Mouse (Mus musculus): ENCODE results near the gene Tsnaxip1. TPM values are rescaled to one million over a fixed set of nuclear protein-coding genes. Genes with fewer than 3 reads are reported as not detected.

The Tsnaxip1 gene
- total RNA-seq (2021) = not detected

DNA sequence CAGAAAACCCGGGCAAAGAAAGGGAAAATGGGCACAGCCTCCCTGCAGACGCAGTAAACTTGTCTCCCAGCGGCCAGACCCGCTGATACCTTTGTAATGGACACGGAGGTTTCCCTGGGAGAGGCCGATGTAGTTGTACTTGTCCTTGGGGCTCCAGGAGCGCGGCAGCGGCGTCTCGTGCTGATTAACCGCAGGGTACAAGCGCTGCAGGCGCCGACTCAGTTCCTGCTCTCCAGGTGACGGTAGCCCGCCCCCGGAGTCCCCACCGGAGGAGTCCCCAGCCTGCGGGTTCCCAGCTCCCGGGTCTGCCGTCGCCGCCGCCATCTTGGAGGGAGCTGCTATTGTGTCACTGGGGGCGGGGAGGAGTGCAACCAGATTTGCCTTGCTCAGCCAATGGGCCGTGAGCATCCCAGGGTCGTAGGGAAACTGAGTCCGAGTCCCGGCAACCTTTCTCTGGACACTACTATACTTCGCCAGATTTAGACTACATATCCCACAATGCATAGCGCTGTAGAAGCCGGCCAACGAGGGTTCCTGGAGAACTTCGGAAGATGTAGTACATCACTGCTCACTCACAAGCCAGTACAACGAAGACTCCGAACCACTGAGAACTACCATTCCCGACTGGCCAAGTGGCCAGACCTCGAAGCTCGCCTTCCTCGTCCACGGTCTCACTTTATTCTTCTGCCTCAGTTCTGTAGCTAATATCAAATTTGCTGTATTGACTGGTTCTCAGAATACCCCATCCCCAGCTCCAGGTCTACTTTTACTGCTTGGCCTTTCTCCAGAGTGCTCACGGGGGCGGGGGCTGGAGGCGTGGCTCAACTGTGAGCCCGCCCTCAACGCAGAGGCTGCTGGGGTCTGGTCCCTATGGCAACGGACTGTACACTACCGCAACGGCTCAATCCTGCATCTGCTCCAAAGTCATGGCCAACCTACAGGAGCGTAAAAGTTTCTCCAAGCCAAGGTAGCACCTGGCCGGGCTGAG is at the start of gene Tsnaxip1, which contains the start of gene Ranbp10:
Gene Tsnaxip1, plus strand, starts transcription at position 871 of the 988 bp plus-strand sequence.
Gene Ranbp10, minus strand, starts transcription at position 490 of the 988 bp plus-strand sequence.
- intact Hi-C loops (cut with DNase I) = loop anchor here (5.0 kb wide), 2 partner anchors 70 to 115 kb away; partner anchors contain the start of gene Gfod2
- DNase-seq (ENCODE audit: low spot score) = peak; percentile 97

DNA sequence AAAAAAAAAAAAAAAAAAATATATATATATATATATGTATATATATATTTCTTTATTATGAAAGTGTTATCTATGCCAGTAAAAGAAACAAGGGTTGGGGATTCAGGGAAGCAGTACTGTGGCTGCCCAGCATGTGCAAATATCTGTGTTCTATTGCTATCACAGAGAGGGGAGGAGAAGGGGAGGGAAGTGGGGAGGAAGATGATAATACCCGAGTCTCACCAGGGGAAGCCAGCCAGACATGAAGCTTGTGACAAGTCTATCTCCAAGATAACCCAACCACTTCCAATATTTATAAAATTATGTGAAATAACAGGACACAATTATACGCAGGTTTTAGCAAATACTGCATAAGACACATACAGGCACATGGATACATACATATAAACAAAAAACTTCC is 49.7 kb upstream of the Tsnaxip1 start:
- no peak for DNase-seq (ENCODE audit: low spot score)
- intact Hi-C loops (cut with DNase I) = no loop called here

DNA sequence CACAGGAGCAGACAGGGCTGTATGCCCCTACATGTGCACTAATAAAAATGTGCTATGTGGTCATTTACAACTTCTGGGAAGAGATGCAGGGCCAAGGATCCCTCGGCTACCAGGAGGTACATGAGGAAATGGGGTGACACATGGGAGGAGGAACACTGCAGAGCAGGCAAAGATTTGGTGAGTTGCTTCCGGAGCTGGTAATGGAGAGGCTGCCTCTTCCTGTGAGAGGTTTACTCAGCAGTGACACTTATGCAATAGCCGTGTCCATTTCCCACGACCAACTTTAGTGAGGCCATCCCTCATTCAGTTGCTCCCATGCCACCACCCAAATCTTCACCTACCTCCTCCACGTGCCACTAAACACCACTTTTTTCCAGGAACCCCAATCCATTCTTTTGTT is 47.2 kb upstream of the Tsnaxip1 start:
- DNase-seq (ENCODE audit: low spot score) = no peak
- intact Hi-C loops (cut with DNase I) = no loop called here

DNA sequence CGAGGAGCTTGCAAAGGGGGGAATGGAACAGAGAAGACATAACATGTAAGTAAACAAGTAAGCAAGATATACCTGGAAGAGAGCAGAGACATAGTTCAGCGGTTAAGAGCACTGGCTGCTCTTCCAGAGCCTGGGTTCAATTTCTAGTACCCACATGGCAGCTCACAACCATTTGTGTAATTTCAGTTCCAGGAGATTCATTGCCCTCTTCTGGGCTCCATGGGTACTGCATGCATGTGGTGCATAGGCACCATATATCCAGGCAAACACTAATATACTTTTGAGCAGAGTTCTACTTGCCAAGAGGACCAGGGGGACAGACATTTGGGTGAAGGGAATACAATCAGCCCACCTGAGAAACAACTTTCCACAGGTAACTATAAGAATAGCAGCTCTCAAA is 39.3 kb upstream of the Tsnaxip1 start:
- intact Hi-C loops (cut with DNase I) = loop anchor here (1.0 kb wide), 1 partner anchor 74 kb away; no protein-coding TSS in a partner anchor

DNA sequence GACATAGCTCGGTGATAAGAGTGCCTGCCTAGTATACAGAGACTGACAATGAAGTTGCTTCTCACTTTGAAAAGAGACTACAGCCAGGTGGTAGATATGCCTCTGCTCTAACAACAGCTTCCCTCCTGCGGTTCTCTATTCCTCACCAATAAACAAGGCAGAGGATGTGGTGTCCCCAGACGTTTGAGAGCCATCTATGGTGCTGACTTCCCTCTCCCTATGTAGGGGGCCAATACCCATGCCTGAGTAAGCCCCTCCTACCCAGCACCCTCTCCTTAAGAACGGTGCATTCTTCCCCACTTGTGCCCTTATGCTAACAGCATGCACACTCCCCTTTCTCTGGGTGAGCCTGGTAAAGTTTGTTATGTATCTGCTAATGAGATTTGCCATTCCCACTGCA is 38.6 kb upstream of the Tsnaxip1 start:
- no peak for DNase-seq (ENCODE audit: low spot score)
- intact Hi-C loops (cut with DNase I) = loop anchor here (1.0 kb wide), 1 partner anchor 75 kb away; no protein-coding TSS in a partner anchor

More for the DNA sequence above, 39.3 kb upstream of the Tsnaxip1 start:
- no peak for DNase-seq (ENCODE audit: low spot score)

DNA sequence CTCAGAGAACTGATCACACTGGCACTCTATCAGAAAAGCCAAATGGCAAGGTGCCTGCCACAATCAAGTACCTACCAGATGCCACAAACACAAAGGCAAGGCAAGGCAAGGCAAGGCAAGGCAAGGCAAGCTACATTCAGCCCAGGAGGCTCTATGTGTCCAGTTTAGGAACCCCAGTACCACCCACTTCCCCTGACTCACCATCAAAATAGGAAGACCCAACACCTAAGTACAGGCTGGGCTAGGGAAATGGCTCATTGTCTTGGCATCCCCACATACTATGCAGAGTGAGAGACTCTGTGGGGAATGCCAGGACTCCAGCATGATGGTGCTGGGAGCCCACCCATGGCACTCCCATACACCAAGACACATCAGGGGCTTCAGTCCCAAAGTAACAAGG is 37.9 kb upstream of the Tsnaxip1 start:
- intact Hi-C loops (cut with DNase I) = no loop called here
- DNase-seq (ENCODE audit: low spot score) = no peak

DNA sequence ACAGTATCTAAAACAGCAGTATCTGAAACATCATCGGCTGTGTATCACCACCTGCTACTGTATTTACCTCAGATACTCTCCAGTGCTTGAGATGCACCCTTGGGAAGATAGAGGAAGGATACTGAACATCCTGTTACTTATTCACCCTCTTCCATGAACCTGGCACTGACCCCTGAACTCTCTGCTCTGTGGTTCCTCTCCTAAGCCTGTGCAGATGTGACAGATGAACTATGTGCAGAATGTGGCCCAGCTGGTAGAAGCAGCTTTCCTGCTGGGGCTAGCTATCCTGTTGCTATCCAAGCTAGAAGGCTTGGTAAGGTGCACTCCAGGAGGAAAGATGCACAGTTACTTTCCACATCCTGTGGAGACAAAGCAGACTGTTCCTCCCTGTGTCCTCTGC is 34.2 kb upstream of the Tsnaxip1 start:
- DNase-seq (ENCODE audit: low spot score) = no peak
- intact Hi-C loops (cut with DNase I) = no loop called here

DNA sequence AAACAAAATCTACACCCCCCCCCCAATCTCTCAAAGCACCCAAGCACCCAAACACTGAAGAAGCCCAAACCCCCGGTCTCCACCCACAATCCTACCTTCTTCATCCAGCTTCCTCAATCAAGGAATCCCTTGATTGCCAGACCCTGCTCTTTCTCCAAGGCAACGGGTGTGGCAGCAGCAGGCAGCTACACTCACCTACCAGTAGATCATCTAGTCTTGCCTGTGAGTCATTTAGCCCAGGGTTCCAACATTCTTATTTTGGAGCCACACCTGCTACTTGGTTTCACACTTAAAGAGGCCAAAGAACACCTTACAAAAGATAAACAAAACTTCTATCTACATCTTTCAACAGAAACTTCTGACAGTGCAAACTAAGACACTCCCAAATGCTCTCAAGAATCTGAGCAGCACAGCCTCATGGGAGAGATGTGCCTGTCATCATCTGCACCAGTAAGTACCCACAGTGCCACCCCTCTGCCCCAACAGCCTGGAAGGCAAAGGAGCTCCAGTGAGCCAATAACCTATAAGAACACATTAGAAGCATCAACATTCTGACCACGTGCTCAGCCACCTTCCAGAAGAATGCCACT is 33.4 kb upstream of the Tsnaxip1 start:
- intact Hi-C loops (cut with DNase I) = no loop called here

DNA sequence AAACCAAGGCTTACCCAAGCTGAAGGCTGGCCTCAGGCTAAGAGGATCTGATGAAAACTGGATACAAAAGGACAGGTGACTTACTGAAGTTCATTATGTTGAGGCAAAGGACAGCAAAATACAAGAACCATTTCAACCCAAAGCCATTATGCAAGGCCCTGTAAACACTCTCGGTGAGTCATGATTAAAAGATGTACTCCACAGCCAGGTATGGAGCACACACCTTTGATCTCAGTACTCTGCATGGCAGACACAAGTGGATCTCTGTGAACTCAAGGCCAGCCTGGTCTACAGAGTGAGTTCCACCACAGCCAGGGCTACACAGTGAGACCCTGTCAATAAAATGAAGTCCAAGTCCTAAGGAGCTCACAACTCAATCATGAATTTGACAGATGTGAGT is 31.7 kb upstream of the Tsnaxip1 start:
- DNase-seq (ENCODE audit: low spot score) = no peak
- intact Hi-C loops (cut with DNase I) = no loop called here

More for the DNA sequence above, 33.4 kb upstream of the Tsnaxip1 start:
- no peak for DNase-seq (ENCODE audit: low spot score)

DNA sequence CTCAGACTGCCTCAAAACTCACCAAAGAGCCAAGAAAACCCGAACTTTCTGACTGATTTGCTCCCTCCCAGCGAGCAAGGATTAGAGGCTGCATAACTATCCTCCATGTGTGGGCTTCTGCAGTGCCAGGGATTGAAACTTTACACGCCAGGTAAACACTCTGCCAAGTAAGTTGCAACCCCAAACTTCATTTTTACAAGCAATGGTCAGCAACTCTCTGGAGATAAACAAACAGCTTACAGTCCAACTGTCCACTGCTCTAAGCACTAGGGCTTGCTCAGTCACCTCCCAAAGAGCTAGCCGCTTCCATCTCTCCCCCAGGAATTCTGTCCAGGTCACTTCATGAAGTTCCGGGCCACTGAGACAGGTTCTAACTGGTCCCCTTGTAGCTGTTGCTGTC is 29.1 kb upstream of the Tsnaxip1 start:
- intact Hi-C loops (cut with DNase I) = no loop called here
- DNase-seq (ENCODE audit: low spot score) = no peak

DNA sequence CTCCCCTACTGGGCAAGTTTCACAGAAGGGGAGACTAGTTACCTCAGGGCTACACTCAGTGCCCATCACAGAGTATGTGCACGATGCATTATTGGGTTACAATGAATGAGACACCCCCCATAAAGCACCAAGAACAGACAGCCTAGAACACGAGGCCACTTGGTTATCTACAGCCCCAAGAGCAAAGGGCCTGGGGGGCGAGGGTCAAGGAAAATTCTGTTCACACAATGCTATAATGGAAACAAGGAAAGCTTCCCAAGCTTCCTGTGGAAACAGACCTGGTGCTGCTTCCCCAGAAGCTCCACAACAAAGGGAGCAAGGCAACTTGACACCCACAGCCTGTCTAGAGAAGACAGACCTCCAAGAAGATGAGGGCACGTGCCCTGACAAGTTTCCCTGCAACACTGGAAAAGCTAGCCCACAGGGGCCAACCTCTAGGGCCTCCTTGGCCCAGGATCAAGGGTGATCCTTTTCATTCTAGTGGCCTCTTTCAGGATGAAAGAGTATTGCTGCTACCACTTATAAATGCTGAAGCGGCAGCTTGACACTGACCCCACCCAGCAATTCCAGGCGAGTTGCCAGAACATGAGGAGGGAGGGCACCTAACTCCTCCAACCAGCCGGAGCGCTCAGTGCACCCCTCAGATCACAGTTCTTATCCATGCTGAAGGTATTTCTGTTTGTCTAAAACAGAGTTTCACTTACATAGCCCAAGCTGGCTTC is 28.3 kb upstream of the Tsnaxip1 start:
- DNase-seq (ENCODE audit: low spot score) = peak; percentile 69
- intact Hi-C loops (cut with DNase I) = no loop called here

DNA sequence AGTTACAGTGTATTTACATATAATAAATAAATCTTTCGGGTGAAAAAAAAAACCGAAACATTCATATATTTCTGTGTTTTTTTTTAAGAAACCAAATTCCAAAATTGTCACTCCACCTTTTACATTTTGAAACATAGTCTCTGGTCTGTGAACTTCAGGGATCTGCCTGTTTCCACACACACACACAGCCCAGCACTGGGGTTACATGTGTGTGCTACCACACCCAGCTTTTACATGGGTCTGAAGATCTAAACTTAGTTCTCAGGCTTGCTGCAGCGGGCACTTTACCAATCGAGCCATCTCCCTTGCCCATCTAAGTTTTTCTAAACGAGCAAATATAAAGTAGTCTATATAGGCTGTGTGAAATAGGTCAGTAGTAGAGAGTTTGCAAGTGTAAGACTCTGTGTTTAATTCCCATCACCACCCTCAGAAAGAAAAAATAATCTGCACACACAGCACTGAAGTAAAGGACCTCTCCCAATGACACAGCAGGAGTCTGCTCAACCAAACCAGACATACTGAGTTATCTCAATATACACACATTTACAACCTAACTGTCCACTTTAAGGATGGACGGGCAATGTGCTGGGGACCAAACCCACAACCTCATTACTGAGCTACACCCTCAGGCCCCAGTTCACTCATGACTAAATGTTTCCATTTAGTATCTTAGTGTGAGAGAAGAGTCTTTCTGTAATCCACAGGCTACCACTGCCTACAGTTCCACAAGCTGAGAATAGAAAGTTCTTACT is 26.2 kb upstream of the Tsnaxip1 start:
- intact Hi-C loops (cut with DNase I) = no loop called here
- DNase-seq (ENCODE audit: low spot score) = no peak

DNA sequence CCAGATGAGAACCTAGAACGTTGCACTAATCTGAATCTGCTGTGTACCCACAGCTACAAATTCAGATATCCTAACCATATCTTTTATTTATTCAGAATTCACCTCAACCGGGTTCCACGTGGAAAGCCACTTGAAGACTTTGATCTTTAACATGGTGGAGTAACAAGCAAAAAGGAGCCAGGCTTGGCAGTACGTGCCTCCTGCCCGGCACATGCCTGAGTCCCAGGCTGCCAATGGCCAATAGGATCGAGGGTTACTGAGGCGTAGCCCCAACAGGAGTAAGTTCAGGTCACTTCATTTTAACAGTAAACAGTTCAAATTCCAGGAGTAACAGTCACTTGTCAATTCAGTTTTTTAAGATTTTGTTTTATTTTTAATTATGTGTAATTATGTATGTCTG is 22.7 kb upstream of the Tsnaxip1 start:
- DNase-seq (ENCODE audit: low spot score) = no peak

DNA sequence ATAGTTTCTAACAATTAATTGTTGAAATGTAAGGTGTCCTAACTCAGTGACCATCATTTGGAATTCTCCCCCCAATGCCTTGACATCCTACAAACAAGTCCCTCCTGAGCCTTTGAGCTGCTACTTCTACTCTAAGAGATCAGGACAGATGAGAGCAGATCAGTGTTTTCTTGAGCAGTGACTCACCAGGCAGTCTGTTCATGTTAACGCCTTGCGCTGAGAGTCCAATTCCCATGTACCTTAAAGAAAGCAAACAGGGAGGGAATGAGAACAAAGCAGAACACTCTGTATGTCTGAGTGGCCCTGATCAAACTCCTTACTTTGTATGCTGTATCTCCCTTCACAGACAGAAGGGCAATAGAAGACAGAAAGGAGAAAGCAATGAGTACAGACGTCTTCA is 22.2 kb upstream of the Tsnaxip1 start:
- DNase-seq (ENCODE audit: low spot score) = no peak
- intact Hi-C loops (cut with DNase I) = no loop called here

More for the DNA sequence above, 22.7 kb upstream of the Tsnaxip1 start:
- intact Hi-C loops (cut with DNase I) = no loop called here

DNA sequence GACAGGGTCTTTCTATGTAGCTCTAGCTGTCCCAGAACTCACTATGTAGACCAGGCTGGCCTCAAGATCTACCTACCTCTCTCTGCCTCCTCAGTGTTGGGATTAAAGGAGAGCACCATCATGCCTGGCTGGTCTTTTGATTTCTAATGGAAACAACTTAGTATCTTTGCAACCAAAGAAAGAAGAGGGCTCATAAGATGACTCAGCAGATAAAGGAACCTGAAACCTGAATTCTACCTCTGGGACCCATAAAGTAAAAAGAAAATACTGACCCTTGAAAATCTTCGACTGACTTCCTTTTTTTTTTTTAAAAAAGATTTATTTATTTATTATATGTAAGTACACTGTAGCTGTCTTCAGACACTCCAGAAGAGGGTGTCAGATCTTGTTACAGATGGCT is 21.6 kb upstream of the Tsnaxip1 start:
- no peak for DNase-seq (ENCODE audit: low spot score)
- intact Hi-C loops (cut with DNase I) = no loop called here

DNA sequence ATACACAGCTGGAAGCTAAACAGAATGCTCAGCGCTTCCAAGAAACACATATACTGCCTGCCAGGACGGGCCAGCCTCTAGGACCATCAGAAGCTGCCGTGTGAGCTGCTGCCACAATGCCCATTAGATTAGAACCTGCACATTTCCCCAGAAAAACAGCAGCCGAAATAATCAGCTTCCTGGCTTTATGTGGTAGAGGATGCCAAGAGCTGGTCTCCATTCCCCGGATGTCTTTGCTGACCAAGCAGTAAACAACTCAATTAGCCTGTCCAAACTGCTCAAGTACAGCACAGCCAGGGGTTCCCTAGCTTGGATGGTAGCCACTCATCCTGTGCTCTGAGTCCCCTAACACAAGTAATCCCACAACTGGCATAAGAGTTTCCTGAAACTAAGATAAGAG is 19.8 kb upstream of the Tsnaxip1 start:
- no peak for DNase-seq (ENCODE audit: low spot score)

DNA sequence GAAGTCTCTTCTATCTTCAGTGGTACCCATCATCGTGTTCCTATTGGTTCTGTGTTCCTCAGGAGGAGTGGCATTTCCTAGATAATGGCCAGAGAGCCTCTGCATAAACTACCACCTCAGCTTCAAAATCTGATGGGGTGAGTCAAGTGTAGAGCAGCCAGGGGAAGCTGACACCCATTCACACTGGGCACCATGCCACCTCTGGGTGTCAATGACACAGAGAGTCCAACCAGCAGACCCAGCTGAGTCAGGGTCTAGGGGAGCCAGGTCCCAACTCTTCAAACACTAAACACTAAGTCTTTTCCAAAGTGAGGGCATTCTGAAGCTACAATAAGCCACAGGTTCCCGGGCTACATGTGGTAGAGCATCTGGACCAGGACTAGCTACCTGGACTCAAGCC is 19.1 kb upstream of the Tsnaxip1 start:
- DNase-seq (ENCODE audit: low spot score) = no peak
- intact Hi-C loops (cut with DNase I) = no loop called here

More for the DNA sequence above, 19.8 kb upstream of the Tsnaxip1 start:
- intact Hi-C loops (cut with DNase I) = no loop called here

DNA sequence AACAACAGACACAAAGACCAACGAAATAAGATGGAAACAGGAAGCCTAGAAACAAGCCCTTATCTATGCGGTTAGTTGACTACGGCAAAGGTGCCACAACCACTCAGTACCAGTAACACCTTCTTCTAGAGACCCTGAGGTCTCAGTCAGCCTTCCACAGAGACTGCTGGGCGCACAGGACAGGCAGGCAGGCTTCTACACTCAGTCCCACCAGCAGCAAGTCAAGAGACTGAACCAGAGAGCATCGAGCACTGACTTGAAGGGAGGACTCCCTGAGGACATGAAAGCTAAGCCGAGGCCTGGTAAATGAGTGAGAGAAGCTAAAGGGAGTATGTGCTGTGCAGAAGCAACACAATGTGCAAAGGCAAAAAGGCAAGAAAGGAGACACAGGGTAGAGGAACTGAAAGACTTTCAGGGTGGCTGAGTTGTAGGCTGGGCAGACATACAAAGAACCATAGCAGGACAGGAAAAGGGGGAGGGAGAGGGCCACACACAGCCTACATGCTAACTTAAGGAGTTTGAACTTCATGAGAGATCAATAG is 17.2 kb upstream of the Tsnaxip1 start:
- DNase-seq (ENCODE audit: low spot score) = no peak
- intact Hi-C loops (cut with DNase I) = no loop called here

DNA sequence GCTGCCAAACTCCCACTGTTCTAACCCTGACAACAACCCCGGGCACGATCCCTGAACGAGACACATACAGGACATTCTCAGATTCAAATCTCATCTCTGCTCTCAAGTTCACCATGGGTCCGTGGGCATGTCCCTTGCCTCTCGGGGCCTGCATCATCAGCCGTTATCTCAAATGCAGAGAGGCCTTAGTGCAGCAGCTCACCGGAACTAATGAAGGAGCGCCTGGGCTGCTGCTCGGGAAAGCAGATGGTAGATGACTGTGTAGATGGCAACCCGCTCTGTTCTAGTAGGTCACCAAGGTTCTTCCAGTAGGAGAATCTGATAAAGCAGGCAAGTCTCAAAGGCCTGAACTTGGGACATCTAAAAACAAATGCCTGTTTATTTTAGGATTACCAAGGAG is 16.5 kb upstream of the Tsnaxip1 start:
- no peak for DNase-seq (ENCODE audit: low spot score)
- intact Hi-C loops (cut with DNase I) = no loop called here
